Mouse (Mus musculus) myocyte (in vitro differentiated cells): Measurements from ENCODE around the gene Dock1.

Experiments used
- CEBPB ChIP-seq: IDR thresholded peaks from 2 replicates; pipeline ENCODE4 v1.6.1; 2011; ENCODE audit warnings: mild to moderate bottlenecking, moderate library complexity; ENCODE audit not compliant: poor library complexity, insufficient read depth, severe bottlenecking
- E2F4 ChIP-seq: IDR thresholded peaks from one replicate; pipeline ENCODE4 v1.6.1; 2011; ENCODE audit warnings: mild to moderate bottlenecking, control low read depth, moderate library complexity; ENCODE audit not compliant: insufficient read depth
- MAX ChIP-seq: IDR thresholded peaks from one replicate; pipeline ENCODE4 v1.6.1; 2011; ENCODE audit warnings: low read depth, mild to moderate bottlenecking, control low read depth
- POLR2A ChIP-seq: IDR thresholded peaks from one replicate; pipeline ENCODE4 v1.6.1; 2011; ENCODE audit warnings: low read depth, mild to moderate bottlenecking, control low read depth, moderate library complexity; ENCODE audit not compliant: insufficient read length
- POLR2AphosphoS2 ChIP-seq: IDR thresholded peaks from one replicate; pipeline ENCODE4 v1.6.1; 2011; ENCODE audit warnings: low read depth, control low read depth; ENCODE audit not compliant: insufficient read length
- REST ChIP-seq: IDR thresholded peaks from one replicate; pipeline ENCODE4 v1.6.1; 2011; ENCODE audit warnings: mild to moderate bottlenecking, control low read depth, moderate library complexity; ENCODE audit not compliant: insufficient read depth, insufficient read length
- TCF3 ChIP-seq: IDR thresholded peaks from one replicate; pipeline ENCODE4 v1.6.1; 2011; ENCODE audit warnings: low read depth, control low read depth; ENCODE audit not compliant: insufficient read length
- USF1 ChIP-seq: IDR thresholded peaks from one replicate; pipeline ENCODE4 v1.6.1; 2011; ENCODE audit warnings: low read depth, mild to moderate bottlenecking, control low read depth, moderate library complexity

GRCm38 (mm10) chr7:134937927-134938609 is 267.6 kb downstream of the Dock1 start, which contains the start of gene Fam196a:
- TF ChIP-seq POLR2A (no peak), USF1 (no peak), REST (no peak), TCF3 (no peak), E2F4 (no peak), MAX (no peak), POLR2AphosphoS2 (no peak), CEBPB (no peak)
